Mouse (Mus musculus): Measurements from ENCODE around the gene Oat.

DNA sequence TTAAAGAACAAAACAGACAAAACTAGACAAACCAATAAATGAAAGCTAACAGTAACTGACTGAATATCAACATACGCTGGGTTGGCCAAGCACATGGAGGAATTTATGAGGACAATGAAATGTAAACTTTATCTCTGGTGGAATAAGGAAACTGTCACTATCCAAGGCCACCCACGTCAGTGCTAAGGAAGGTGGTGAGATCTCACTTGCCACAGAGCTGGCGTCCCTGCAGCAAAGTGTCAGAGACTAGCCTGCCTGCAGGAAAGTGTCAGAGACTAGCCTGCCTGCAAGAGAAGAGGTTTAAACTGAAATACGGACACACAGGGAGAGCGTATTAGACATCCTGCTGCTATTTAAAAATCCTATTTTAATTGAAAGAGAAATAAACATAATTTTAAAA is 11.0 kb upstream of the Oat start:
- no peak for TF ChIP-seq POLR2A (IDR thresholded peaks at IDR 0.05; ENCODE audit: control insufficient read depth, low read depth, low read length)
- TF ChIP-seq CTCF (IDR thresholded peaks at IDR 0.05; ENCODE audit: control insufficient read depth, insufficient read depth, insufficient replicate concordance, low read depth, low read length): no peak
